Comparison of ENCODE assay signal across 9 mouse cellular contexts in genomic region chr11:8245408-8246003, GRCm38 (mm10).
DNase-seq lines count a peak whose midpoint lies in the region; ATAC-seq and TF ChIP-seq lines count a peak whose summit lies in the region.
"Had no signal": no experiment of that assay in that cellular context is flagged by ENCODE, and none has a peak within 500 bp of the region (broad histone marks: within the 10 kb centered on the region; RNA-seq: fewer than 3 reads in every experiment).

No protein-coding gene starts in this region.

- 45% methylated on average over 3 of the region's 3 CpGs for WGBS in forebrain, embryonic 13.5 days
- WGBS in forebrain, embryonic 11.5 days = 39% methylated on average over 3 of the region's 3 CpGs
- 27% methylated on average over 3 of the region's 3 CpGs for WGBS in liver, postnatal 0 days (ENCODE audit: insufficient replicate concordance)
- 44% methylated on average over 3 of the region's 3 CpGs for WGBS in midbrain, embryonic 14.5 days

- ATAC-seq in forebrain, embryonic 13.5 days = peak; percentile 50; the same call in 1 of the 2 replicates
- ATAC-seq in forebrain, embryonic 11.5 days (replicated peaks; ENCODE audit: low FRiP score) = no peak
- no peak for ATAC-seq in liver, postnatal 0 days
- ATAC-seq in midbrain, embryonic 14.5 days (ENCODE audit: low FRiP score, low TSS enrichment) = no peak

- H3K9me3 ChIP-seq in forebrain, embryonic 13.5 days (replicated peaks) = no peaks in the 10 kb centered on the region
- H3K9me3 ChIP-seq in forebrain, embryonic 11.5 days (ENCODE audit: control insufficient read depth, low read length) = no peaks in the 10 kb centered on the region
- H3K9me3 ChIP-seq in liver, postnatal 0 days (ENCODE audit: low read length) = no peaks in the 10 kb centered on the region
- no peaks in the 10 kb centered on the region for H3K9me3 ChIP-seq in midbrain, embryonic 14.5 days (ENCODE audit: control insufficient read depth, low read length)

- H3K4me1 ChIP-seq in forebrain, embryonic 13.5 days = no peaks in the 10 kb centered on the region
- H3K4me1 ChIP-seq in forebrain, embryonic 11.5 days (replicated peaks; ENCODE audit: control insufficient read depth, insufficient read depth, low read length) = no peaks in the 10 kb centered on the region
- H3K4me1 ChIP-seq in liver, postnatal 0 days (ENCODE audit: insufficient read depth) = no peaks in the 10 kb centered on the region
- H3K4me1 ChIP-seq in midbrain, embryonic 14.5 days (ENCODE audit: control insufficient read depth, insufficient read depth, low read length) = no peaks in the 10 kb centered on the region

- no peak overlapping the region for H3K9ac ChIP-seq in forebrain, embryonic 13.5 days
- H3K9ac ChIP-seq in forebrain, embryonic 11.5 days (ENCODE audit: low read length) = no peak overlapping the region
- no peak overlapping the region for H3K9ac ChIP-seq in liver, postnatal 0 days (replicated peaks)
- no peak overlapping the region for H3K9ac ChIP-seq in midbrain, embryonic 14.5 days (replicated peaks; ENCODE audit: low read length)

- no peaks in the 10 kb centered on the region for H3K27me3 ChIP-seq in forebrain, embryonic 13.5 days
- no peaks in the 10 kb centered on the region for H3K27me3 ChIP-seq in forebrain, embryonic 11.5 days (ENCODE audit: control insufficient read depth, insufficient read depth, low read length)
- H3K27me3 ChIP-seq in liver, postnatal 0 days (ENCODE audit: insufficient read depth, low read length) = no peaks in the 10 kb centered on the region
- no peaks in the 10 kb centered on the region for H3K27me3 ChIP-seq in midbrain, embryonic 14.5 days (ENCODE audit: control insufficient read depth, insufficient read depth, low read length)

- H3K4me3 ChIP-seq in forebrain, embryonic 13.5 days = no peak overlapping the region
- H3K4me3 ChIP-seq in forebrain, embryonic 11.5 days (ENCODE audit: low read depth, low read length) = no peak overlapping the region
- H3K4me3 ChIP-seq in liver, postnatal 0 days (ENCODE audit: low read depth, low read length) = no peak overlapping the region
- no peak overlapping the region for H3K4me3 ChIP-seq in midbrain, embryonic 14.5 days (replicated peaks; ENCODE audit: low read depth, low read length)

- TF ChIP-seq EP300 in liver, postnatal 0 days (IDR thresholded peaks at IDR 0.05; ENCODE audit: low read depth) = no peak

- DNase-seq in forebrain, embryonic 11.5 days (ENCODE audit: low spot score) = no peak
- no peak for DNase-seq in liver, postnatal 0 days
- no peak for DNase-seq in liver
- DNase-seq in embryo, embryonic 10.5 days (ENCODE audit: low spot score) = peak; percentile 77
- peak; percentile 86 for DNase-seq in midbrain, embryonic 14.5 days
- DNase-seq in natural killer cell, adult 2 months (ENCODE audit: low spot score in 2 of 2) = no peak
- DNase-seq in spleen, postnatal 10 days (ENCODE audit: low spot score in 2 of 2) = no peak
- DNase-seq: layer of hippocampus, adult 9-11 months had no signal

- TF ChIP-seq CTCF in liver, postnatal 0 days (IDR thresholded peaks at IDR 0.05; ENCODE audit: low read depth) = peak; percentile 66

- no peaks in the 10 kb centered on the region for H3K36me3 ChIP-seq in forebrain, embryonic 13.5 days (ENCODE audit: poor library complexity, severe bottlenecking)
- no peaks in the 10 kb centered on the region for H3K36me3 ChIP-seq in forebrain, embryonic 11.5 days (ENCODE audit: control insufficient read depth, insufficient read depth, low read length)
- H3K36me3 ChIP-seq in liver, postnatal 0 days (replicated peaks; ENCODE audit: insufficient read depth, low read length) = no peaks in the 10 kb centered on the region
- H3K36me3 ChIP-seq in midbrain, embryonic 14.5 days (ENCODE audit: control insufficient read depth, insufficient read depth, low read length) = no peaks in the 10 kb centered on the region

- no peak overlapping the region for H3K27ac ChIP-seq in forebrain, embryonic 13.5 days
- H3K27ac ChIP-seq in forebrain, embryonic 11.5 days (ENCODE audit: low read depth, low read length) = no peak overlapping the region
- H3K27ac ChIP-seq in liver, postnatal 0 days (ENCODE audit: low read depth) = no peak overlapping the region
- no peak overlapping the region for H3K27ac ChIP-seq in midbrain, embryonic 14.5 days (replicated peaks; ENCODE audit: low read depth, low read length)

- H3K4me2 ChIP-seq in forebrain, embryonic 13.5 days = no peak overlapping the region
- no peak overlapping the region for H3K4me2 ChIP-seq in forebrain, embryonic 11.5 days (ENCODE audit: low read depth, low read length, severe bottlenecking)
- H3K4me2 ChIP-seq in liver, postnatal 0 days (ENCODE audit: low read depth, low read length) = no peak overlapping the region
- H3K4me2 ChIP-seq in midbrain, embryonic 14.5 days (ENCODE audit: low read length) = no peak overlapping the region

Comparison
In these comparisons a context has a peak if more than half of its experiments do, and no peak if none do; other contexts are left out.
1. DNase-seq: peak in embryo, embryonic 10.5 days (single experiment) and midbrain, embryonic 14.5 days (single experiment); none in forebrain, embryonic 11.5 days (single experiment), liver, postnatal 0 days (single experiment), liver (single experiment), natural killer cell, adult 2 months (0 of 2) and spleen, postnatal 10 days (0 of 2).